Mouse (Mus musculus) hindbrain, embryonic 14.5 days (tissue): Measurements from ENCODE around the gene Tspan9. TPM values are rescaled to one million over a fixed set of nuclear protein-coding genes. Genes with fewer than 3 reads are reported as not detected.

Experiments
- ATAC-seq: fragments of 200-750 bp; cut with Nextera tagmentation; 2 replicates; pipeline ENCODE4 v1.8.0; 2017; ENCODE audit warnings: moderate number of reproducible peaks, mild to moderate bottlenecking, moderate TSS enrichment, moderate library complexity; ENCODE audit not compliant: low FRiP score
- DNase-seq: peaks from one replicate; pipeline ENCODE4 v3.0.0-alpha.2; 2015; ENCODE audit warnings: low spot score
- H3K27ac ChIP-seq: fragments of 300-500 bp; sonication (generic); 2 replicates; pipeline ENCODE4 v1.5.1; 2014; ENCODE audit warnings: mild to moderate bottlenecking, moderate library complexity
- H3K27me3 ChIP-seq: fragments of 300-500 bp; sonication (generic); 2 replicates; pipeline ENCODE4 v1.6.1; 2014; ENCODE audit warnings: mild to moderate bottlenecking, low read length, mixed read lengths; ENCODE audit not compliant: control insufficient read depth, insufficient read depth
- H3K36me3 ChIP-seq: fragments of 300-500 bp; sonication (generic); replicated peaks from 2 replicates; pipeline ENCODE4 v1.6.1; 2014; ENCODE audit not compliant: control insufficient read depth, insufficient read depth
- H3K4me1 ChIP-seq: fragments of 300-500 bp; sonication (generic); replicated peaks from 2 replicates; pipeline ENCODE4 v1.6.1; 2014; ENCODE audit warnings: antibody characterized with exemption, low read length, mixed read lengths; ENCODE audit not compliant: control insufficient read depth, insufficient read depth
- H3K4me2 ChIP-seq: fragments of 300-500 bp; sonication (generic); replicated peaks from 2 replicates; pipeline ENCODE4 v1.6.1; 2014; ENCODE audit warnings: mild to moderate bottlenecking, moderate library complexity
- H3K4me3 ChIP-seq: fragments of 300-500 bp; sonication (generic); replicated peaks from 2 replicates; pipeline ENCODE4 v1.5.1; 2014; ENCODE audit warnings: mild to moderate bottlenecking, low read length
- H3K9ac ChIP-seq: fragments of 300-500 bp; sonication (generic); 2 replicates; pipeline ENCODE4 v1.6.1; 2014
- H3K9me3 ChIP-seq: fragments of 300-500 bp; sonication (generic); 2 replicates; pipeline ENCODE4 v1.6.1; 2016; ENCODE audit warnings: low read length; ENCODE audit not compliant: control insufficient read depth
- WGBS: fragments of 180-500 bp; shearing (Covaris S2); extraction: QIAGEN DNeasy Blood & Tissue Kit; methylation state at CpG from one replicate; pipeline ENCODE4 v1.1.7; 2014; 5-methylcytosine and 5-hydroxymethylcytosine counted together
- polyA plus RNA-seq: library from polyadenylated mRNA; unstranded; fragments of >200 nt; fragmentation: Nextera tagmentation; extraction: Ambion mirVana; gene quantifications from 2 replicates; pipeline ENCODE4 v1.2.1, GENCODE M21; 2014

Tspan9 gene
- polyA plus RNA-seq, 1 experiment from 2014 or later = 43.4 TPM

GRCm38 (mm10) chr6:128115121-128115520, 28.3 kb downstream of the Tspan9 start:
- H3K9me3 ChIP-seq = no peaks in the 10 kb centered on the region
- H3K4me1 ChIP-seq = peaks cover 25% of the 10 kb centered on the region
- ATAC-seq (no peak), DNase-seq (no peak)
- no peak overlapping the region for H3K27ac ChIP-seq
- no peak overlapping the region for H3K4me3 ChIP-seq
- no peak overlapping the region for H3K9ac ChIP-seq
- no peaks in the 10 kb centered on the region for H3K27me3 ChIP-seq
- H3K36me3 ChIP-seq = no peaks in the 10 kb centered on the region
- H3K4me2 ChIP-seq = no peak overlapping the region
- 66% methylated on average over 6 of the region's 6 CpGs for WGBS

- Histone ChIP-seq H3K9ac (no peak overlapping the region), H3K4me2 (no peak overlapping the region), H3K36me3 (no peaks in the 10 kb centered on the region), H3K4me3 (no peak overlapping the region), H3K9me3 (no peaks in the 10 kb centered on the region), H3K27ac (no peak overlapping the region), H3K4me1 (peaks cover 25% of the 10 kb centered on the region), H3K27me3 (no peaks in the 10 kb centered on the region)
- ATAC-seq (no peak), DNase-seq (no peak)
- 18% methylated on average over 2 of the region's 3 CpGs for WGBS
Measured at GRCm38 (mm10) chr6:128112605-128113004, 30.8 kb downstream of the Tspan9 start.

GRCm38 (mm10) chr6:128111784-128112183, 31.6 kb downstream of the Tspan9 start:
- Histone ChIP-seq H3K4me3 (no peak overlapping the region), H3K27ac (no peak overlapping the region), H3K4me1 (peaks cover 25% of the 10 kb centered on the region), H3K9ac (no peak overlapping the region), H3K9me3 (no peaks in the 10 kb centered on the region), H3K4me2 (no peak overlapping the region), H3K36me3 (no peaks in the 10 kb centered on the region), H3K27me3 (no peaks in the 10 kb centered on the region)
- no peak for ATAC-seq
- no peak for DNase-seq
- WGBS = 45% methylated on average over 7 of the region's 7 CpGs

- Histone ChIP-seq H3K4me2 (no peak overlapping the region), H3K4me3 (no peak overlapping the region), H3K27me3 (no peaks in the 10 kb centered on the region), H3K27ac (no peak overlapping the region), H3K4me1 (peaks cover 22% of the 10 kb centered on the region), H3K9me3 (no peaks in the 10 kb centered on the region), H3K9ac (no peak overlapping the region), H3K36me3 (no peaks in the 10 kb centered on the region)
- 83% methylated on average over 7 of the region's 7 CpGs for WGBS
- no peak for ATAC-seq
- DNase-seq = no peak
Measured at GRCm38 (mm10) chr6:128108324-128109035, 34.9 kb downstream of the Tspan9 start.

GRCm38 (mm10) chr6:128107698-128108097, 35.7 kb downstream of the Tspan9 start:
- WGBS = 59% methylated on average over 8 of the region's 8 CpGs
- Histone ChIP-seq H3K4me2 (no peak overlapping the region), H3K27me3 (no peaks in the 10 kb centered on the region), H3K4me3 (no peak overlapping the region), H3K36me3 (no peaks in the 10 kb centered on the region), H3K9ac (no peak overlapping the region), H3K9me3 (no peaks in the 10 kb centered on the region), H3K27ac (no peak overlapping the region), H3K4me1 (peaks cover 22% of the 10 kb centered on the region)
- ATAC-seq = no peak
- DNase-seq = no peak

GRCm38 (mm10) chr6:128106154-128106553, 37.2 kb downstream of the Tspan9 start:
- H3K9me3 ChIP-seq = no peaks in the 10 kb centered on the region
- ATAC-seq = no peak
- WGBS = 84% methylated on average over 3 of the region's 3 CpGs

GRCm38 (mm10) chr6:128104712-128105324, 38.6 kb downstream of the Tspan9 start:
- Histone ChIP-seq H3K36me3 (no peaks in the 10 kb centered on the region), H3K27ac (no peak overlapping the region), H3K9ac (no peak overlapping the region), H3K27me3 (no peaks in the 10 kb centered on the region), H3K4me2 (no peak overlapping the region), H3K4me3 (no peak overlapping the region), H3K4me1 (peaks cover 6% of the 10 kb centered on the region; the same call in 1 of the 2 replicates), H3K9me3 (no peaks in the 10 kb centered on the region)
- 75% methylated on average over 7 of the region's 7 CpGs for WGBS
- DNase-seq (no peak), ATAC-seq (no peak)

More at GRCm38 (mm10) chr6:128106154-128106553, 37.2 kb downstream of the Tspan9 start:
- no peaks in the 10 kb centered on the region for H3K36me3 ChIP-seq
- DNase-seq = no peak
- H3K9ac ChIP-seq = no peak overlapping the region
- no peak overlapping the region for H3K27ac ChIP-seq
- no peak overlapping the region for H3K4me3 ChIP-seq
- H3K4me1 ChIP-seq = peaks cover 7% of the 10 kb centered on the region; the same call in 1 of the 2 replicates
- no peak overlapping the region for H3K4me2 ChIP-seq
- H3K27me3 ChIP-seq = no peaks in the 10 kb centered on the region

- no peak overlapping the region for H3K4me3 ChIP-seq
- no peak overlapping the region for H3K4me2 ChIP-seq
- H3K9ac ChIP-seq = no peak overlapping the region
- 85% methylated on average over 5 of the region's 5 CpGs for WGBS
- no peaks in the 10 kb centered on the region for H3K9me3 ChIP-seq
- no peak overlapping the region for H3K27ac ChIP-seq
- ATAC-seq (no peak), DNase-seq (no peak)
- H3K27me3 ChIP-seq = no peaks in the 10 kb centered on the region
- H3K4me1 ChIP-seq = peaks cover 12% of the 10 kb centered on the region; the same call in 1 of the 2 replicates
- no peaks in the 10 kb centered on the region for H3K36me3 ChIP-seq
Measured at GRCm38 (mm10) chr6:128103874-128104273, 39.5 kb downstream of the Tspan9 start.

- no peak for ATAC-seq
- WGBS = 39% methylated on average over 6 of the region's 6 CpGs
- no peak overlapping the region for H3K9ac ChIP-seq
Measured at GRCm38 (mm10) chr6:128102296-128102999, 40.9 kb downstream of the Tspan9 start.

More at GRCm38 (mm10) chr6:128102296-128102999, 40.9 kb downstream of the Tspan9 start:
- no peak for DNase-seq
- Histone ChIP-seq H3K27me3 (no peaks in the 10 kb centered on the region), H3K27ac (no peak overlapping the region), H3K9me3 (no peaks in the 10 kb centered on the region), H3K36me3 (no peaks in the 10 kb centered on the region), H3K4me1 (peaks cover 12% of the 10 kb centered on the region; the same call in 1 of the 2 replicates), H3K4me2 (no peak overlapping the region), H3K4me3 (no peak overlapping the region)
